Mouse (Mus musculus): ENCODE data around the gene Cers1.

- TF ChIP-seq TAL1 (IDR thresholded peaks at IDR 0.05; ENCODE audit: low read length) (no peak), GATA1 (IDR thresholded peaks at IDR 0.05; ENCODE audit: low read length) (no peak)
These were observed 58.8 kb downstream of the Cers1 start for GRCm38 (mm10) chr8:70374318-70374927.
